Mouse (Mus musculus) C2C12 (cell line): ENCODE measurements around the gene Fam71f2.

Source experiments
- CEBPB ChIP-seq: IDR thresholded peaks from one replicate; pipeline ENCODE4 v1.6.1; 2011; ENCODE audit warnings: low read depth, mild to moderate bottlenecking, control low read depth, moderate library complexity
- CTCF ChIP-seq: IDR thresholded peaks from one replicate; pipeline ENCODE4 v1.5.1; 2011; ENCODE audit not compliant: control insufficient read depth, insufficient read depth, insufficient read length
- USF1 ChIP-seq: IDR thresholded peaks from one replicate; pipeline ENCODE4 v1.6.1; 2011; ENCODE audit warnings: low read depth, mild to moderate bottlenecking, control low read depth, moderate library complexity

- TF ChIP-seq CTCF (no peak), USF1 (no peak), CEBPB (no peak)
Measured at GRCm38 (mm10) chr6:29321586-29321985, 42.2 kb downstream of the Fam71f2 start.
